Mouse (Mus musculus) heart, postnatal 4 days (tissue): ENCODE data around the gene Larp4b. TPM values are rescaled to one million over a fixed set of nuclear protein-coding genes. Genes with fewer than 3 reads are reported as not detected.

Source experiments
- DNase-seq: peaks from one replicate; pipeline ENCODE4 v3.0.0; 2021
- total RNA-seq, 2 experiments: library from RNA; stranded (reverse); gene quantifications; 2 replicates each; pipeline ENCODE4 v1.2.3; 2021

Larp4b gene
- total RNA-seq, 2 experiments from 2014 or later: 85.3 to 85.8 TPM

DNA sequence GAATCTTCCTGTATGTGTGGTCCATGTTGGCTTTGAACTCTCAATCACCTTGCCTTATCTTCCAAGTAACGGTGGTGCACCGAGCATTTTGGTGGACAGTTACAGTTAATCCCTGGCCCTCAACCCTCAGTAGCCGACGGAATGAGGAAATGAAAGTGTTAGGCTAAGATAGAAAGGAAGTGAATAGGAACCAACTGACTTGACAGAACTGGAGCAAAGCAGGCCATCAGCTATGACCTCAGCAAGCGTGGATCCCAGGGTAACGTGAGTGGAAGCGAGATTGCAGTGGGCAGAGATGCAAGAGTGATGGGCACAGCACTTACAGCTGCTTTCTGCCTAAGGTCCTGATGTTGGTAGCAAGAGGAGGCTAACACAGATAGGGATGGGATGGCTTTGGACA, 31.5 kb downstream of the Larp4b start:
- no peak for DNase-seq

DNA sequence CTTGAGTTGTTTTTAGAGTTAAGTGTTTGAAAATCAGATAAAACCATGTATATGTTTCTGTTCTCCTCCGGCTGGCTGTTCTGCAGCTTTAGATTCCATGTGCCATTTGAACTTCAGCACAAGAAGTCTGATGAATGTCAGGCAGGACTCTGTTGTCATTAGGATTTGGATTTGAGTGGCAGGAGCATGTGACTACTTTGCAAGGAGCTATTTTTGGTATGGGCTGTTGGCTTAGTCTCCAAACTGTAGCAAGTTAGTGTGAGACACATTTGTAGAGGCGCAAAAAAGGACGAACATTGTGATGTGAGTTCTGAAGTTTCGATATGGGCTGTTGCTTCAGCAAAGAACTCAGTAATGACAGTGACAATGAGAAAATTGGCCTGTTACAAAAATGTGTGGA, 34.0 kb downstream of the Larp4b start:
- peak; percentile 48 for DNase-seq

DNA sequence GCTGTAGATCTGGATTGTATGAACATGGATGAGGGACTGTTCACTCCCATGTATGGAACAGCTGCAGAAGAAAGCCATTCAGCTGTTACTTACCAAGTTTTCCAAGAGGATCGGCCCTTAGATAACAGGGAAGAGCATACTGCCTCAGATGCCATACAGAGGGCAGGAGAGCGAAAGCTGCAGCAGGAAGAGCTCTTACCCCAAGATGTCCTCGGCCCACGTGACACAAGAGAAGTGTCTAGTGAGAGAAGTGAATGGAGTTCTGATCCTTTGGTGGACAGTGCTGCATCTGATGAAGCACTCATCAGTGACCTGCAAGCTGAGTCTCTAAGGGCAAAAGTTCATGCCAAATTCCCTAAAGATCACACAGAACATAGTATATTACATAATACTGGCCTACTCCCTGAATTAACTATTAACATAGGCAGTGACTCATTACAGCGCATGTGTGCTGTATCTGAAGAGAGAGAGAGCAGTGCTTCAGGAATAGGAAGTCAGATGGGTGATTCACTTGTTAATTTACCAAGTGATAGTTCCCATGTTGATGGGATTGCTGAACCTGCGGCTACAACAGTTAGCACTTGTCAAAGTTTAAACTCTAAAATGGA, 35.1 kb downstream of the Larp4b start:
- DNase-seq: no peak

DNA sequence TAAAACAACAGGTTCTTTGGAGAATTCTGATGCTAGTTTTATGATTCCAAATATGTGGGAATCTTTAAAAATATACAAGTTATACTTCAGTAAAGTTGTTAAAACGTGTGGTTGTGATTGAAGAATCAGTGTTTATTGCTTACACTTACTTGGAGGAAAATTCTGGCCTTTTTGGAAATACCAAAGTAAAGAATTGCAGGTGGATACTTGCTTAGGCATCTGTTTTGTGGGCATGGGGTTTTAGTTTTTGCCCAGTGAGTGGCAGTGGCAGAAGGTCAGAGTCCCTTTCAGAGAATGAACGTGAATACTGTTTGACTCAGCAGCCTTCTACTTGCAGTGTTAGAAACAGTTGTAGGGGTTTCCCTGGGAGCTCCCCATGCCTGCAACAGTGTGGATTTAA, 40.7 kb downstream of the Larp4b start:
- no peak for DNase-seq

DNA sequence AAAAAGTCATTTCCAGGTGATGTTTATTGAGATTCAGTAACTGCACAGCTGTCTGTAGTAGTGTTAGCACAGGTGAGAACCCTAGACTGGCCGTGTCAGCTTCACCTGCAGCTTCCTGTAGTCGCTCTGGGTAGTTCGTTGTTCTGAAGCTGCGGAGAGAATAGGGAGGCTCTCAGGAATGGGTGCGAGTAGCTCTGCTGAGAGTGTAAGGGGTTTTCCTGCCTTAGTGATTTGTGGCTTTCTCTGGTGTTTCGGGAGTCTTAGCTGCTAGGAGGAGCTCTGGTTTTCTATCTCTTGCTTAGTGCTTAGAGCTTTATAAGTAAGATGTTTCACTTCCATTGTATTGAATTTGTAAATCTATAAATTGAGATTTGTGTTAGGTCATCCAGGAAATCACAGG, 42.4 kb downstream of the Larp4b start:
- DNase-seq: no peak

DNA sequence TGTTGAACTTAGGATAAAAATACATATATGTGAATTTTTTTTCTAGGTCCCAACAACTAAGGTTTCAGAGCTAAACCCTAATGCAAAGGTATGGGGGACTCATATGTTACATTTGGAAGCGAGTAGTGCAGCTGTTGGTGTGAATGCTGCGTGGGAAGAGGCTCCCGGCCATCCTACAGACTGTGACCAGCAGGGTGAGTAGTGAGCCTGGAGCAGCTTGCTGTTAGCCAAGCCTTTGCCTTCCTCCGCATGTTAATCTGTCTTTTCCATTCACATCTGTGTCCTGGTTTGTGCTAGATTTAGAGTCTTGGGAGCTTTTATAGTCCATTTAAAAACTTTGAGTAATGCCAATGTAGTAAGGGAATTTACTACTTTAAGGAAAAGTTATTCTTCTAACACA, 43.1 kb downstream of the Larp4b start:
- DNase-seq: peak; percentile 26

DNA sequence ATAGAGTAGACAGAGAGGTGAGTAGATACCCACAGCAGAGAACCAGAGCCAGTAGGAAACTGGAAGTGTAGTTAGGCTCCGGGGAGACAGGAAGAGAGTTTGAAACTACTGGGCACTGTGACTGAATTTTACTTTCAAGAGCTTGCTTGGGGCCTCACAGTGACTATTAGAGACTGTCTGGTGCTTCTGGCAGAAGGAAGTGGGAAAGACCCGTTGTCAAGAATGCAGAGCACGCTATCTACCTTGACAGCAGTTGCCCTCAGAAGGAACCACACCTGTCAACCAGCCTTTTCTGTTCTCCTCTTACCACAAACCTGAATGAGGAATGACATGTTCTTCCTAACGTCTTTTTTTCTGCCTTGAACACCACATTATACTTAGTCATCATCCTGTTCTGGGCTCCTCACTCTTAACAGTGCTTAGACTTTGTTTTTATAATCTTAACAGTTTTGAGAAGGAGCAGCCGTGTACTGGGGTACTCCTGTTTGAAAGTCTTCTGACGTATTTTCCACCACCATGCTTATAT, 45.8 kb downstream of the Larp4b start:
- no peak for DNase-seq

DNA sequence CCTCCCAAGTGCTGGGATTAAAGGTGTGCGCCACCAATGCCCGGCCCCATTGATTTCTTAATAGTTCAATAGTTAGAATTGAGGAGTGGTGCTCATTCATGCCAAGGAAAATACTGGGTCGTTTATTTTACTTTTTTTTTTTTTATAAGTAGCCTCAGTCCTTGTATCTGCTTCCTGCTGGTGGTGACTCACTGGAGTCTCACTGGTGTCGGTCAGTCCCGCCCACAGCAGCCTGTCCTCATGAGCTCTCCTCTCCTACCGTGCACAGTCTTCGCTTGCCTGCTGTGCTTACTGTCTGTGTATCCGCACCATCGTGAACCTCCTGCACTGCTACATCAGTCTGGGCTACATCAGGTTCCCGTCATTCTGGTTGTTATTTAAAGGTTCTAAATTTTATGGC, 46.5 kb downstream of the Larp4b start:
- DNase-seq: no peak

DNA sequence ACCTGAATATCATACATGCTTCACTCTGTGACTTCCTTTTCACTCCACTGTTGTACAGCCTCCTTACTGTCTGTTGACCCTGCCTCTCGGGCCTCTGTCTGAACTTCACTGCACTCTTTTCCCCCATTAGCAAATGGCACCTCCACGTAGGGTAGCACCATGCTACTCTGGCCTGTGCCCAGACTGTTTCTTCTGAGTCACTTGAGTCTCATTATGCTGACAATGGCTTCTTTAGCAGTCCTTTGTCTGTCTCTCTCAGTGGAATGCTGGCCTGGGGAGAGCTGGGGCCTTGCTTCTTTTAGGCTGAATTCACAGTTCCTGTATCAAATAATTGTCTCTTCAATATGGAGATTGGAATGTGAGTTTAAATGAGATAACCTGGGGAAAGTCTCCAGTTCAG, 48.7 kb downstream of the Larp4b start:
- no peak for DNase-seq

DNA sequence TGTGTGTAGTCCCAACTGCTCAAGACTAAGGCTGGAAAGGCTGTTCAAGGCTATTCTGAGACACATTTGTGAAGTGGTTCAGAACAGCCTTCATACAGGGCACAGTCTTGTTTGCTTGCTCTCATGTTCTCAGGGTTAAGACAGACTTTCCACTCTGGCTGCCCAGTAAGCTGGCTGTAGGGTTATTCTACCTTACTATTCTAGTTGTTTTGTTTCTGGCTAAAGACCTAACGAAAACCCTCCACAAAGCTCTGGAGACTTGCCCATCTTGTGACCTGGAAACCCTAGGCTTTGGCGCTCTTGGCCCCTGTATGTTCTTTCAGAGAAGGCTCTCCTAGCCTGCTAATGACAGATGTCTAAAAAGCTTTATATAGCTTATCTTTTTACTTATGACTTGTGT, 55.1 kb downstream of the Larp4b start:
- no peak for DNase-seq

DNA sequence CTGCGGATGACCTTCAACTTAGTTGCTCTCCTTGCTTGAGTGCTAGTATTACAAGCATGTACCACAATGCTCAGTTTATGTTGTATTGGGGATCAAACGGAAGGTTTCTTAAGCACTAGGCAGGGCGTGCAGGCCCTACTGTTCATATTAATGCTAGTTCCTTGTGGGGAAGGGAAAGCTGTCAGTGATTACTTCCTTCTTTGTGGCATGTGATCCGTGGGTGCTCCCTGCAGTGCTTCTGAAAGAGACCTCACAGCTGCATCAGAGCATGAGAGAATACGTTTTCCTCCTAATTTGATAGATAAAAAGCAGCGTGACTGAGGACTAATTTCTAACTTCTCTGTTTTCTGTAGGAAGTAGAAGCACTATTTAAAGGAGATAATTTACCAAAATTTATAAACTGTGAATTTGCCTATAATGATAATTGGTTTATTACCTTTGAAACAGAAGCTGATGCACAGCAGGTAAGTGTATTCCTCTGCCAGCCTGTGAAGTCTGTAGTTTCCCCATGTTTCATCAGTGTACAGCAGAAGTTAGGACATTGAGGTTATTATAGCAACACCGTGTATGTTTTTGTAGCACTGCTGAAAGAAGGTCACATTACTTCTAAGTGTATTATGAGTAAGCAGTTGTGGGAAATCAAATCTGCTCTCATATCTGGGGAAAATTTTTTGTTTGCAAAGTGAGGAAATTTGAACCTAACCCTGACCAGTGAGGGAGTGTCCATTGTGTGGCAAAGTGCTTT, 56.0 kb downstream of the Larp4b start:
- DNase-seq: no peak

DNA sequence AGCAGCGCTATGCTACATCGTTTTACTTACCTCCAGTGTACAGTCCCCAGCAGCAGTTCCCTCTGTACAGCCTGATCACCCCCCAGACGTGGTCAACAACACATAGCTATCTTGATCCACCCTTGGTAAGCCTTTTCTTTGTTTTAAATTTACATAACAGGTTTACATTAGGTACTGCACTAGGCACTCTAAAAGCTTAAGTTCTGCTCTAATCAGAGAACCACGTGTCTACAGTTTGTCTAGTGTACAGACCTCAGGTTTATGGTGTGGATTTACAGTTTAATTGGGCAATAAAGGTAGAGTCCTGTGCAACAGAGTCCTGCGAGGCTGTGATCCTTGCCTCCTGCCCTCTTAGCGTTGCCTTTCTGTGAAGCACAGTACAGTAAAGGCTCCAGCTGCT, 57.4 kb downstream of the Larp4b start:
- DNase-seq: no peak

DNA sequence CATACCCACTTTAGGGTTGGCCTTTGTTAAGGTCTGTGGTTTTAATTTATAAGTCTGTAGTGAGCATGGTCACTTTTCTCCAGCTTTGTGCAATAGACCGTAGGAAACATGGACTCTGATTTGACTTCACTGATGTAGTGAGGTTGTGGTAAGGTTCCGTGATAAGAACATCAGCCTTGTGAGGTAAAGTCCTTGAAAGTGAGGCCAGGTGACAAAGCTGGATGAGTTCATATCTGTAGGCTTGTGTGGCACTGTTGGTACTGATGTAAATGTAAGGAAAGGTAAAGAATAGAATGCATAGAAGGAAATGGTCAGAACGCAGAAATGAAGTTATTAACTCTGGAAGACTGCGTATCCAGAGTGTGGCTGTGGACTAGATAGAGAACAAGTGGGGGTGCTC, 57.9 kb downstream of the Larp4b start:
- no peak for DNase-seq

DNA sequence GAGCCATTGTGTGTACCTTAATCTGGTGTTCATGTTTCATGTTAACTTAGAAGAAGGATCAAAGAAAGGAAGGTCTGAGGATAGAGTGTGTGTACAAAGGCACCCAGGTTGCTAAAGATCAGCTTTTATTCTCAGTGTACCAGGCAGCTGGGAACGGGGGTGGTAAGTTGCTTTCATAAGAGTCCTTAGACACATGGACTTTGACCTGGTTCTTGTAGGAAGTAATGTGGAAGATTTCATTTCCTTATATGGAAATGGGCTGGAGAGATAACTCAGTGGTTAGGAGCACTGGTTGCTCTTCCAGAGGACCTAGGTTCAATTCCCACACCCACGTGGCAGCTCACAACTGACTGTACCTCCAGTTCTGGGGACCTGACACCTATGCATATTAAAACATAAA, 58.6 kb downstream of the Larp4b start:
- DNase-seq: no peak

DNA sequence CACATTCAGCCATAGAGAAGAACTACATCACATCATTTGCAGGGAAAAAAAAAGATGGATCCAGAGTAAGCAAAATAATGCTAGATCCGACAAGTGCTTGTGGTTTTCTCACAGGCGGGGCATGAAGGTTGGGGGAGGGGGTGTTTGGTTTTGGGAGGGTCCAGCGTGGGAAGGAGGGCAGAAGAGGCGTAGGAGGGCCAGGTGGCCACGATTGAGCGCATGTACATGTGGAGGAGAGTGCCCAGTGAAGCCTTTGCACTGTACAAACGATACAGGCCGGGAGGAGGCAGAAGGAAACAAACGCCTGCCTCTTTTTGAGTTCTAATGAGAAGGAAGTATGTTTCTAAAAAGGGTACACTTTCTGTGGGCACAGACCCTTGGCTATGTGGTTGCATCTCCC, 60.1 kb downstream of the Larp4b start:
- no peak for DNase-seq

DNA sequence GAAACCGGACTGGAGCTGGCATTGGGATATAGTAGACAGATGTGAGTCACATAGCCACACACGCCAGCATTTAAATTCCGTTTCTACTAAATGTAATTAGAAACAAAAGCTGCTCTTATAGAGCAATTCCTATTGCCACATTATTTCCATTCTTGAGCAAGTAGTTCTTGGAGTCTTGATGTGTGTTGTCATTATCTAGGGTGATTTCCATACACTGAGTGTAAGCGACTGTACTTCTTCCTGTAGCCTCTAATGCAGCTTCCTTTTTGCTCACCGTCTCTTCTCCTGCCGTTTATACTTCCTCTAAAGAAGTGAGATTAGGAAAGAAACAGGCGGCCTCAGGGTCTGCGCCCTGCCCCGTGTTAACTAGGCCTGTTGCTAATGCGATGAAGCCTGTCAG, 65.6 kb downstream of the Larp4b start:
- no peak for DNase-seq

DNA sequence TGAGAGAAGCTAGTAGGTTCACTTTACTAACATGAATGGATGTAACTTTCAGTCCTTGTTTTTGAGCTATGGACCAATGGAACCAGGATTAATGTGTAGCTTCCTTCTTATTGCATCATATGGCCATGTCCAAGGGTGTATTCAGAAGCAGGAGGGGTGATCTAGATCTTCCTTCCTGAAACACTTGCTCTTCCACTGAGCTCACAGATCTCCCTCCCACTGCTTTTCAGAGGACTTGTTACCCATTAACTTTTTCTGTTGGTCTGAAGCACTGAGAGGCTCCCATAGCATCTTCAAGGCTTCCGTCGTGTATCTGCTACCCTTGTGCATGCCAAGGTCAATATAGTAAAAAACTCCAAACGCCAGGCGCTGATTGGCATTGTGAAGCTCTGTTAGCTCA, 69.2 kb downstream of the Larp4b start:
- no peak for DNase-seq

DNA sequence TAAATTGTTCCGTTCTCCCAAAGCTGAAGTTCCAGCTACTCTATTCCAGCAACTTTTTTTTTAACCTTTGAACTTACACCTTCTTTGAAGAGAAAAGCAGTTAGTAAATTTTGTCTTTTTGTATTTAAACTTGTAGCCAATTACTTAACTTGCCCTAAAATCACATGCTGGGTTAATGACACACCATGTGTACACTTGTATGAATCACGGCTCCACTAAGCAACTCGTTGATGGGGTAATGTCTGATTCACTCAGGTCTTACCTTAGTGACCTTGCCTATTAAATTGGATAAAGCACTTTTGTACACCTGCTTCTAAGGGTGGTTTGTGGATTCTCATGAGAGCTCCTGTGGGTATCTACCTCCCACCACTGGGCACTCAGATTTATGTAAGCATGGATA, 74.2 kb downstream of the Larp4b start:
- no peak for DNase-seq

DNA sequence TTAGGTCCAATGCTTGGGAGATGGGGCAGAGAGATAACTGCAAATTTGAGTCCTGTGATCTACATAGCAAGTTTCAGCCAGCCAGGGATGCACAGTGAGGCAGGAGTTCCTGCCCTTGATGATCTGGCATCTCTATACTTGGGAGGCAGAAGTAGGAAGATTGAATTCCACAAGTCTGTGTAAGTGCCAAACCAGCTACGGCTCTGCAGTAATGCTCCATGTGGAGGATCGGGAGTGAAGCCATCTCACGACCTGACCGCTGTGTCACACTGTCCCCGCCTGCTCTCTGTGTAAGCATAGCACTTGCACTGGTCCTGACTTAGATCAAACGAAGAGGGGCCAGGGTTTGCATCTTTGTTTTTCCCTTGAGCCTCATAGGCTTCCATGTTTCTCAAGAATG, 75.9 kb downstream of the Larp4b start:
- DNase-seq: no peak

DNA sequence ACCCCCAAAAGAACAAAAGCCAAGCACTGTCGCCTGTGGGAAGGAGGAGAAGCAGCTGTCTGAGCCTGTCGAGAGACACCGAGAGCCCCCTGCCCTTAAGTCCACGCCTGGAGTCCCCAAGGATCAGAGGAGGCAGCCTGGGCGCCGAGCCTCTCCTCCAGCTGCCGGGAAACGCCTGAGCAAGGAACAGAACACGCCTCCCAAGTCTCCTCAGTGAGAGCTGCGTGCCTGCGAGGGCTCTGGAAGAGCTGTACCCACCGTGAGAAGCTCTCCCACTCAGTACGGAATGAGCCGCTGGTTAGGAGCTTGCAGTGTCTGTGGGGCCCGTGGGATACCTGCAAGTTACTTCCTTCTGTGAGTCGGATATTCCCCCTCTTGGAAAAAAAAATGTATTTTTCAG, 77.0 kb downstream of the Larp4b start:
- DNase-seq: no peak

DNA sequence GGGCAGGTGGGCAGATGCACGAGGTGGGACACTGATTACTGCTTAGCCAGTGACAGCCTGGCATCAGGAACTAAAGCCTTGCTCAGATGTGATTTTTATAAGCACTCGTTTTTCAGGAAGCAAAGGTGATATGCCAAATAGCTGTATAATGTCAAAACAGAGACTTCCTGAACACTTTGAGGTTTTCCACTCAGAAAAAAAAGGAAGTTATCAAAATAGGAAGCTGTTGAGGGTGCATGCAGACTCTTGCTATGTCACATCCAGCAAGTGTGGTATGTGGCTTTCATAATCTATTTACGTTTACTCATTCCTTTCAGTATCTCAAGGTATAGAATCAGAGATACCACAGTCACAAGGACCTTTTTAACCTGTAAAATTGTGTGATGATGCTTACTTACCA, 79.7 kb downstream of the Larp4b start:
- no peak for DNase-seq

DNA sequence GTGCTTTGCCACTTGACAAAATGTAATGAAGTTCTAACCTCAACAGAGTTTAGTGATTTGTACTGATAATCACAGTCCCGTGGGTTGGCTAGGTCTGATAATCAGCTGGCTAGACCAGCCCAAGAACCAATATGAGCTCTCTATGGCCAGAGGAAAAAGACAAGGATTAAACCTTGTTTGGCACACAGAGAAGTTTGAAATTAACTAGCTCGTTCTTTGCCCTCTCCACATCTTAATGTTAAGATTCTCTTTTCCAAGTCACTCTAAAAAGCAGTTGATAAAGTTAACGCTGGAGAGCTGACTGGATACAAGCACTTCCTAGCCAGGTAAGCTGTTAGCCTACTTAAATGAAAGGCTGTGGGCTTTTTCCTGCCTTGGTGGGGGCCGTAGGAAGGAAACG, 81.5 kb downstream of the Larp4b start:
- DNase-seq: no peak

DNA sequence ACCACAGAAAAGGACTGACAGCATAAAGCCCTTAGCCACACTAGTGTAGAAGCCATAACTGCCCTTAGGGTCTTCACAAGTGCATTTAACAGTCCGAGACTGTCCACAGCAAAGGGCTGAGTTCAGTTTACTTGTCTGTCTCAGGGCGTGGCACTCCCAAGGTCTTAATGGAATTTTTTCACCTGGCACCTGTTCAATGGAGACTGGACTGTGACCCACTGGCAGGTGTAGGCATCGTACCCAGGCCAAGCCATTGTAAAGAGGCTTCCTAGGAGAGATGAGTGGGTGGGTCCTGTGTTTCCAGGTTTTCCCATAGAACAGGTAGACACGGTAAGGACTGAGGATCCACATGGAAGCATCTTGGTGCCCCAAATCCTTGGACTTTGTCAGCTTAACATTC, 84.6 kb downstream of the Larp4b start:
- DNase-seq: no peak

DNA sequence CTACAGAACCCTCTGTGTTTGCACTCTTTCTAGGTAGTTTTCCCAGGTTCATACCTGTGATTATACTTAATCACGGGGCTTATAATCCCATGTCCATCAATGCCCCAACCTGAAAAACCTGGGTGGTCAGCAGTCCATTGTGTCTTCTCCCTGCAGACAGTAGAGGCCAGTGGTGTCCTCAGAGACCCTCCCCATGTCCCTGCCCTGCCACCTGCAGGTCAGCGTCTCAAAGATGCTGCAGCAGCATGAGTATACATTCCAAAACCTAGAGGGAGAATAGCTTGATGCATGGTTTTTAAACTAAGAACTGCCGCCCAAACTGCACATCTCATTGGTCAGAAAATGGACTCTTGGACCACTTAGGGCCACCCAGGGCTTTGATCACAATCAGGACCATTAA, 85.0 kb downstream of the Larp4b start:
- no peak for DNase-seq

DNA sequence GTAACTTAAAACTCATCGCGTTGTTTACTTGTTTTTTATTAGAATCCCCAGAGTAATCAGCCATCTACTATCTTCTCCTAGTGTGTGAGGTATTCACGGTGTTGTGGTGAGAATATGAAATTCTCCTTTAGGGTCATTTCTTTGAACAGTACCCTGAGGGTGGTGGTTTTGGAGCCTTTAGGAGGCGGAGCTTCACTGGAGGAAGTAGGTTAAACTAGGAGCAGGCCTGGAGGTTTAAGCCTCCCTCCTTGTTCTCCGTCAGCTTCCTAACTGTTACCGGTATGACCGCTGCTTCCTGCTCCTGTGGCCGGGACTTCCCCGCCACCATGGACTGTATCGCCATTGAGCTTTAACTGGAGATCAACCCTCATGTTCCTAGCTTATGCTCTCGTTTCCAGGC, 86.5 kb downstream of the Larp4b start:
- DNase-seq: peak; percentile 14
